Mouse (Mus musculus): ENCODE data around the gene Sox6.

Sox6 gene

DNA sequence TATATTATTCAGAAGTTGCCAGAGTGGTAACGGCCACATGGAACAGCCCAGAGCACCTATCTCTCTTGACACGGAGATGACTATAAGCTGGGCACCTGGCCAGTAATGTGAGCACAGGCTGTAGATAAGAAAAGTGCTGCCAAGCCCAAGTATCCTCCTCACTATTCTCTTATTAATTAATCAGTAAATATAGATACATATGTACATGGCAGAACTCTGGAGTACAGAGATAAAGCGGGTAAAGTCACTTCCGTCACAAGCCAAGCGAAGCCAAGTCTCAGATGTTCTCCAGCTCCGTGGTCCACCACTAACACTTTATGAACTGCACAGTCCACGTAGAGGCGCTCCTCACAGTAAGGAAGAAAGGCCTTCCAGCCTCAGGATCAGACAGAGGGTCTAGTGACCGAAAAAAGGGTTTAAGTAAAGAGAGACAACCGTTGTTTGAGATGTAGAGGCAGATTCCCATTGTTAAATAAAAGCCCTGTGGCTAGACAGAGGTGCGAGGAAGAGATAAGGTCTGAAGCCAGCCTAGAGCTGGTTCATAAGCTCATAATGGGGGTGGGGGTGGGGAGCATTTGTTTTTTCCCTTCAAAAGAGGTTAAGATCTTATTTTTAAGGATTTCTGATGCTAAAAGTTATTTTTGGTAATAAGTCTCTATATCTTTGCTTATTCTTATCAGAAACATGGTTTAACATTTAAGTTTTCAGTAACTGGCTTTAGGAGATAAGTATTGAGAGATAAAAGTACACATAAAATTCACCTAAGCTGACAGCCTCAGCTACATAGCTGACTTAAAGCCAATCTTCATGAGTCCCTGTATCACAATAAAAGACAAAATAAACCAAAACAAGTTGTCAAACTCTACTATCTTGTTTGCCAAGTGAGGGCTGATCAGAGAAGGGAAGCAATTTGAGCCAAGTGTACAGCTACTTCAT is 207.4 kb downstream of the Sox6 start:
- DNase-seq (ENCODE audit: low read depth): no peak

DNA sequence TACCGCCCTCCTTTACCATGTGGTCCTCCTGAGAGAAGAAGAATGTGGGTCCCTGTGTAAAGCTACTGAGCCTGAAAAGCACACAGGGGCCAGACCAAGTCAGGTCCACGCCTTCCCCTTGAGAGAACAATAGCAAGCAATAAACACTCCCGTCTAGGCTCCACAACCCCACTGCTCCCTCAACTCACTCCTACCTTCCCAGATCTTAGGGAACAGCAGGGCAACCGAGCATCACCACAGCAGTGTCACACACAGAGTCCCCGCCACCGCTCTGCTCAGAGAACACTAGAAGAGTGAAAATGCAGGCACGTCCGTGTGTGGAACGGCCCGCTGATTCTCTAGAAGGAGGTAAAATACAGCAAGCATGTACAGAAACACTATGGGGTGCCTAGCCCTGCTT is 208.2 kb downstream of the Sox6 start:
- DNase-seq (ENCODE audit: low read depth): no peak

DNA sequence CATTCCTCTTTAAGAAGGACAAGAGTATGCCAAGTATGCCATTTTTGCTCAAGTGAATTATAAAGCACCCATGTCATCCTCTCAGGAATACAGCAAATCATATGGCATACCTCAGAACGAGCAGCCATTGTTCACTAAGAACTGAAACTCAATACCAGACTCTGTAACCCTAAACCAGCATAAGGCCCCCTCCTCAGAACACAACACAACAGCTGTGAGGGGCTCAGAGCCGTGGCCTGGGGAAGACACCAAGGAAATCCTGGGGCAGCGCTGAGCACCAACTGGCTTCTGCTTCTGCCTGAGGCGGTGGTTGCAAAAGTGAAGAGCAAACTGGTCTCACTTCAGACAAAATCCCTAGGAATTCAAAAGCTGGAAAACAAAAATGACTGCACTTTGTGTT is 208.8 kb downstream of the Sox6 start:
- no peak for DNase-seq (ENCODE audit: low read depth)

DNA sequence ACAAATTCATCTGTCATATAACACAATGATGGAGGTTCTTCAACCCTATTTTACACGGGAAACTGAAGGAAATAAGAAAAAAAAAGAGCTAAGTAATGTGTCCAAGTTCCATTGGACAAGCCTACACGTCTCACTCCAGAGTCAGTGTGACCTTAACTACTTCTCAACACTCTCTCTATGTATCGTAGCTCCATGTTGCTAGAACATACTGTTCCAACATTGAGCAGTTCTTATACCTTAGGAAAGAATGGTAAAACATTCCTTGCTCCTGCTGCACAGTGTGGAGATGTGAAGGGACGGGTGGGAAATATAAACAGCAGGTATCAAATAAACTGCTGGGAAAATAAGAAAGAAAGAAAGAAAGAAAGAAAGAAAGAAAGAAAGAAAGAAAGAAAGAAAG is 209.3 kb downstream of the Sox6 start:
- no peak for DNase-seq (ENCODE audit: low read depth)

DNA sequence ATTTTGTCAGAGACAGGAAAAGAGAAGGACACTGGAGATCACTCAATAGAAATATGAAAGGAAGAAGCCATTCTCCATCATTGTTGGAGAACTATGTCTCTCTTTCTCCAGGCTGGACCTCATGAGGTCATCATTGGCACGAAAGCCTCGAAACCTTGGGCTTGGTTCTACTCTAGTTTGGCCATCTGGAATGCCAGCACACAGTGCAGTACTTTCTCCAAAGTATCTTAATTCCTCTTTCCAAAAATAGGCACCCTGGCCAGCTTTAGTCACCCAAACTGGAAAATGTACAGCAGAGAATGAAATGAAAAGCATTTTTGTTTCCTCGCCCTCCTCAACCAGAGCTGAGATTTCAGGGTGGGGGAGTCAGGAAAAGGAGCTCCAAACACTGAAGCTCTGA is 213.3 kb downstream of the Sox6 start:
- DNase-seq (ENCODE audit: low read depth): no peak

DNA sequence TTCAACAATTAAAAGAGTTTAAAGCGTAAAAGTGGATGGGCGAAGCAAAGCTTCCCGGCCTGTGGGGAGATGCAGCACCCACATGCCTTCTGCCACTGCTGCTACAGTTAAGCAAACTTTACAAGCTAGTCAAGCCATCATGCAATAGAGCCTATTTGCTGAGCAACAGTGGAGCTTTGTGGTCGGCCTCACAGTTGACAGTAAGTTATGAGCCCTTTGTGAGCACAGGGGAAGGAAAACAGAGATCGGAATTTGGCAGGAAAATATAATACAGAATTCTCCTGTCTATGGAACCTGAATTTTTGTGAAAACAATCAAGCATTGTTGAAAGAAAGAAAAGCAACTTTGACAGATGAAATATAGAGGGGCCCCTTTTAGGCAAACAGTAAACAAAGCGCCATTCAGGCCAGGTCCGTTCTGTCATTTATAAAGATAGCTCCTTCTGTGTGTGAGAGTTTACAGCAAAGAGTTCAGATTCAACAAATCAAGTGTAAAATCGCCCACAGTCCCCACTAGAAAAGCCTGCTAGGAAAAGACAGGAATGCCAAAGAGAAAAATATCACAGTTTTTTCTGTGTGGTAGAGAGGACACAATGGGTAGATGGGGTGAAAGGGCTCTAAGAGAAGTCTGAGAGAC is 213.9 kb downstream of the Sox6 start:
- DNase-seq (ENCODE audit: low read depth): no peak

DNA sequence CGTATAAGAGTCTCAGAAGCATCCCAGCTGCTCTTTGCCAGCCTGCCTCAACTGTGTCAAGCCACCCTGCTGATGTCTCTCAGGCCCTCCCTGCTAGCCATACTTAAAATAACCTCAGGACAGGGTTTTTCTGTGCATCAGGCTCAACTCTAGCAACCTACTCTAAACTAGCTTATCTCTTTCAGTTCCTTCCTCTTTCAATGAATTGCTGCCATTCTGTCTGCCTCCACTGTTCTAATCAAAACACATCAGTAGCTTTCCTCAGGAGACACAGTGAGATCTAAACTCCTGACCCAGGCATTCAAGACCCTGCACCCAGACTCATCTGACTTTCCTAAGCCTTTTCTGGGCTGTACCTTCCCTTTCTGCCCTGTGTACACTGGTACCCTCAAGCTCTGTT is 219.5 kb downstream of the Sox6 start:
- no peak for DNase-seq (ENCODE audit: low read depth)

DNA sequence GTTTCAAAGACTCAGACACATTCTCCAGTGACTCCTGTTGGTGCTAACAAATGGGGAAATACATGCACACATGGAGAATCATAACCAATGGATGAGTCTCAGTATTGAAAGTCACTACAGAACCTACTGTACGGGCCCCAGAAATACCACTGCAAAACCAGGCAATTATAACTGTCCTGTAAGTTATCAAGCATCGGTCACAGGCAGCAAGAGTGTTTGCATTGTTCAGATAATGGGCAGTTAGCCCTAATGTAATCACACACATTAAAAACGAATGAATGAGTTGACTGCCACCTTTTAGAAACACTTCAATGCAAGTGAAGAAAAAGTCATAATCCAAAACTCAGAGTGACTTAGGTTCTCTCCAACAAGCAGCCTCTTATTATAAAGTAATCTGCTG is 235.3 kb downstream of the Sox6 start:
- no peak for DNase-seq (ENCODE audit: low read depth)

DNA sequence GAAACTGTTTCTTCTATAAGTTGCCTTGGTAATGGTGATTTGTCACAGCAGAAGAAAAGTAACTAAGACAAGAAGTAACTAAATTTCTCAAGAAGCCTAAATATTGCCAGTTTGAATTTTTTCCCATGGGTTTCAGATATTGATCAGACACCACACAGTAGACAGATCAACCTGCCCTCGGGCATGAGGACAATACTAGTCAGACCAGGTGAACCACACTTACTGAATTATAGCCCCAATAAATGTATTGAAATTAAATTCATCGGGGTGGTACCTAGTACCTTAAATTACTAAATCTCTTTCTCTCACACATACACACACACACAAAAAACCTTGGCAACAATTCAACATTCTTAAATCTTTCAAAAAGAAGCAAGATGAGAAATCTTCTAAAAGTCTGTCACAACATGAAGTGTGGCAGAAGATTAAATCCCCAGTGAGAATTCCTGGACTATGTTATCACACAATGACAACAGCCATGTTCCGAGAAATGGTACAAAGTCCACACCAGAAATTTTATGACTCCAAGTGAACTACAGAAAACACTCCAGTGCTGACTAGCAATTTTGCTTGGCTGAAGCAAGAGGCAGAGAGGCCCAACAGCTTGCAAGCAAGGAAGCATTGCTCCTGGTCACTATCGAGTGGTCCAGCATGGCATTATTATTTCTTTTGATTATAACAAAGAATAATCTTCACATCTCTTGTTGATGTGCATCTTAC is 244.3 kb downstream of the Sox6 start:
- DNase-seq (ENCODE audit: low read depth): no peak

DNA sequence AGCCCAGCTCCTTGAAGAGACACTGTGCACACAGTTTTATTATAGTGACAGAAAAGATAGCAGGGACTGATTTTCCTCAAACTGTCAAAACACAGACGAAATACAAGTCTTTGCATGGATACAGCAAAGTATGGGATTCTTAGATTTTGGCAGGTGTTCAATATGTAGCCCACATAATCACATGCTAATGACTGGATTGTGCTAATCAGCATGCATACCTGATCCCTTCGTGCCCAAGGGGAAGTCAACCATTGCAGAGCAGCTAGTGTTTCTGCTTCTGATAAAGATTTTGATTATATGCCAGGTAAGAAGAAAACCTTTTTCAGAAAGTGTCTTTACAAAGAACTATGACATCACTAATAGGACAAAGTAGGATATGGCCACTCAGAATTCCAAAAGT is 245.8 kb downstream of the Sox6 start:
- DNase-seq (ENCODE audit: low read depth): no peak

DNA sequence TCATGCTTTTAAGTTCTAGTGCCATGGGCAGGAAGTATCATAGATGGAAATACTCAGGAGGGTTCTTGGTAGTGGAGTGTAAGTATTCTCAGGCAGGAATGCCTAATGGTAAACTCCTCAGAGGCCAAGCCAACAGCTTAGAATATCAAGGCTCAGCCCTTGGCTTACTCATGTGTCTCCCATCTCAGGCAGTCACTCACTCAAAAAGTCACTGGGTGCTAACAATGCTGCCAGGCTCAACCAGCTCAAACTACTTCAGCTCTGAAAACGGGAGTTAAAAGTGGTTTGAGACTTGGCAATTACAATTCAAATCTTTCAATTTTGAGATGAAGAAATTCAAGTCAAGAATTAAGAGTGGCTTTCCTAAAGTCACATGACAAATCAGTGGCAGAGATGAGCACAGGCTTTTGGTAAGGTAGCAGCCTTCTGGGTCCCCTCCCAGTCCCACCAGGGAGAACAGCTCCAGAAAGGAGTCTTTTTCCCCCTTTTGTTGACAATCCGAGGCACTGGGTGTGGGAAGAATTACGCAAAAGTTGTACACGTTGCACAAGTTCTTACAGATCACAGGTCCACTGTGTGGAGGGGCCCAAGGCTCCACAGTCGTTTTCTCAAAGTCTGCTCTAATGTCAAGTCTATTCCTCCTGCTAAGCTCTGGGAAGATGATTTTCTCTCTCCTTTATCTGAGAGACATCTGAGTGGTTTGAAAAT is 249.3 kb downstream of the Sox6 start:
- no peak for DNase-seq (ENCODE audit: low read depth)

DNA sequence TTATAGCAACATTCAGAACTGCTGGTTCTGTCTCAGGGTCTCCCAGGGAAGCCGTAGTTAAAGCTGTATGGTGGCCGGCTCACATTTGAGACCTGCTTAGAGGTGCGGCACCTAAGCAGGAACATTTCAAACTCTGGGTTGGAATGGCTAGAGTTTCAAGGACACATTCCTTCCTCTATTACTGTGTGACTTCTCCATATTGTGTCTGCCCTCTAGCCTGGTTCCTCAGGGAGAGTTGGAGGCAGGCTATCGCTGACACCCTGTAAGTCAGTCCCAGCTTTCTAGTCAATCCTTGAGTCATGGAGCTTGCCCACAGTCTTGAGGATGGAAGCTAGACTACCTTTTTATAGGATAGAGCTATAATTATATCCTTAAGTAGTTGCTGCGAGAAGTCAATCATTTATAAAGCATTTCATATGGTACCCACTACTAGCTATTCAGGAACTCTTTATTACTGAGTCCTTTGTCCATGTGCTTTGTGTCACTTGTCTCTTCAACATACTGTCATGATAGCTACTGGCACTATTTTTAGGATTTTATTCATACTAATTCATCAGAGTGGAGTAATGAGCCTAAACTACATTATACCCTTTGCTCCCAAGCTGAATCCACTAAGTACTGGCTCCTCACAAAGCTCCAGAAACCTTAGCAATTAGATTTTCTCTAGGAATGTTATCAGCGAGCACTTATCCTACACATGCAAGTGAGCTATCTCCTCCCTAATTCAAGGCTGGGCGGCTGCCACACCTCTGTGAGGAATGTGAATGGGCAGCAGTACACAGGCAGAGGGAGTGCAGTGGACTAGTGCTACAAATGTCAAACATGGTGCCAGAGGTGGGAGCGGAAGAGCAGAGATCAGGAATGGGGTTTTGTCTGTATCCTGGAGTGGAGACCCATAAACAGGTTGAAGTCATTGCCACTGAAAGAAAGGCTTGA is 254.3 kb downstream of the Sox6 start:
- DNase-seq (ENCODE audit: low read depth): no peak

DNA sequence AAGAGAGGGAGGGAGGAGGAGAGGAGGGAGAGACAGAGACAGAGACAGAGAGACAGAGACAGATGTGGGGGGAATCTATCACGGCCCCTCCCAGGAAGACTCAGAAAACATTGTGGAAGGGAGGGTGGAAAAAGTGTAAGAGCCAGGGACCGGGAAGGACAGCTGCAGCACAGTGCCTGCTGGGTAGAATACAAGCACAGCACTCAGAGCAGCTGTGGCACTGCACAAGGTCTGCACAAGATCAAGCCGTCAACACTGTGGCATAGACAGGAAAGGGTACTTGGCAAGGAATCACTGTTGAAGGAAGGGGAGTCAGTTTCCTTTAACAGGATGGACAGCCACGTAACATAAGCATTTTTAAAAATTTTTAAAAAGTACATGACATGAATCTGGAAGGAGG is 258.4 kb downstream of the Sox6 start:
- no peak for DNase-seq (ENCODE audit: low read depth)

DNA sequence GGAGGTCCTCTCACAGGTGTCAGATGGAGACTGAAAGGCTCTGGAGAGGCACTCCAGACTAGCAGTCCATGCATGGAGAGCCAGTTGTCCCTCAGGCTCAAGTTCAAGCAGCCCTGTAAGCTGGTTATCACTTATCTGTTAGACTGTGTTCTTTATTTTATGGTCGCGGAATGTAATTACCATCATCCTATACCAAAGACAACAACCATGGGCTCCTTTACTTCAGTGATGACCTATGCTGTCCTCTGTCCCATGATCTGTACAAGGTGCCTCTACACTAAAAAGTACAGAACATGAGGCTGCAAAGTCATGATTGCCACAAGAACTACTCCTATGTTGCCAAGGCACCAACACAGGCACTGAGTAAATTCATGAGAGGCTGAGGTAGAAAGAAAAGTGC is 259.1 kb downstream of the Sox6 start:
- no peak for DNase-seq (ENCODE audit: low read depth)

DNA sequence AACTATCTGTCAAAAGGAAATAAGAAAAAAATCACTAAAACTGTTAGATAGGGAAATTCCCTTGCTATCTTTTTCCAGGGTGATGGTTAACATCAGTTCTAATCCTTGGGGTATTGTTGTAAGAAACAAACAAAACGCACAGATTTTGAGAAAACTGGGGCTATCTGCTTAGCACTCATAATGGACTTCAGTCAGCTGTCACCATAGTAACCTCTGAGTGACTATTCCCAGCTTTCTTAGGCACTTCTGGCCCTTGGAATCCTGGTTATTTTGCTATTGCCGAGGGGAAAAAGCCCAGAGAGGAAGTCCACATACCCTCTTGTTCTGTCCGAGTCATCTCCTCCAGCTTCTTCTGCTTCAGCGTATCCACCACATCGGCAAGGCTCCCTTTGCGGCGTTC is 261.9 kb downstream of the Sox6 start:
- DNase-seq (ENCODE audit: low read depth): no peak

DNA sequence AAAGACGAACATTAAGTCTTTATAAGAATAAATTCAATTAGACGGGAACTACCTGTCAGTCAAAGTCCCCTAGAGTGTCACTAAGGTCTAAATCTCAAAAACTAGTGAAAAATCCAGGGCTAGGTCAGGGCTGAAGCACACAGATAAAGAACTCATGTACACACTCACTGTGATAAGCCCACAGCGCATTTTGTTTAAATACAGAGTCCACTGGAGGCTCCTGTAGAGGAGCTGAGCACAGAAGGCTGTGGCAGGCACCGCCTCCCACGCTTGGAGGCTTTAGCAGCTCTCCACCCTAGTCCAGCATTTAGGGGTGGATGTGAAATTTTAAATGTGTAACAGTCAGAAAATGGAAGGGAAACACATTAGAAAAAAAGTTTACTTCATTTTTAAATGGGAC is 262.3 kb downstream of the Sox6 start:
- no peak for DNase-seq (ENCODE audit: low read depth)

DNA sequence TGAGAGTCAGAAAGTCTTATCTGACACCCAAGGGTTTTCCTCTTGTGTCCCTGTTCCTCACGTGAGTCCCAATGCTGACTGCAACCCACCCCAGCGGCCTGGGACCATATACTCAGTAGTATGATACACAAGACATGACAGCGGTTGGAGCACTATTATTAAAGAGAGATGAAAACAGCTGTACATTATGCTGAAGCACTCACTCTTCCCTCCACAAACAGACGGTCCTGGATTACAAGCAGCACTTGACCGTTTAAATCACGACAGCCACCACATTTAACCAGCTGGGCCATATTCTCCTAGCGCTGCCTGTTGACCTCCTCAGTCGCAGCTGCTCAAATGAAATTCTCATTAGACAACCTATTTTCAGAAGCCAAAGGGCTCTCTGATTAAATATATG is 272.3 kb downstream of the Sox6 start:
- no peak for DNase-seq (ENCODE audit: low read depth)

DNA sequence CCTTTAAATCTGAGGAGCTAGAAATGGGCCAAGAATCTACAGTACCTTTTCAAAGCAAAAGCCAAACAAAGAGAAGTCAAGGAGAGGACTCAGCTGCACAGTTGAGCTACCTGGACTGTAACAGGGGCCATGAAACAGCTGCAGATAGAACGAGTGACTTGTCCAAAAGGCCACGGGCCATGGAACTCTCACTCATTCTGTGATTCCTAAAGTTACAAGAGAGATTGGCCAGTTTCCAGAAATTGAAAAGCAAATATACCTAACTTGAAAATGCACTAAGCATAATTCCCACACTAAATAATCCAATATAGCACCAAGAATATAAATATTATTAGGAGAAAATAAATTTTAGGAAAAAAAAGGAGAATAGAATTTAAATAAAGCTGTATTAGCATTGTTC is 274.7 kb downstream of the Sox6 start:
- DNase-seq (ENCODE audit: low read depth): no peak

DNA sequence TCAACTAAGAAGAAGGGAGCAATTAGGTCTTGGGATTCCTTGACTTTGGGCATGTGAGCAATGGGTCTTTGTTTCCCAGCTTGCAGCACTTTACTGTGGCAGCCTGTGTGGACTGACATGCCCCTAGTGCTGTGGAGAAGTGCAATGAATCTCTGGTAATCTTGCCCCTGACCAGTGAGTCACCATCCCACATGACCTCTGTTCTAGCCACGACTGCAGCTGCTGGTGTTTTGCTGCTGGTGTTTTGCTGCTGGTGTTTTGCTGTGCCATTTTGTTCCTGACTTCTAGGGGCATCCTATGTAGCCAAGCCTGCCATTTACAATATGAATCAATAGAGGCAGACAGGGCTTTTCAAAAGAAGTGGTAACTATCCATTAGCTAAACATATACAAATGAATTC is 280.4 kb downstream of the Sox6 start:
- no peak for DNase-seq (ENCODE audit: low read depth)

DNA sequence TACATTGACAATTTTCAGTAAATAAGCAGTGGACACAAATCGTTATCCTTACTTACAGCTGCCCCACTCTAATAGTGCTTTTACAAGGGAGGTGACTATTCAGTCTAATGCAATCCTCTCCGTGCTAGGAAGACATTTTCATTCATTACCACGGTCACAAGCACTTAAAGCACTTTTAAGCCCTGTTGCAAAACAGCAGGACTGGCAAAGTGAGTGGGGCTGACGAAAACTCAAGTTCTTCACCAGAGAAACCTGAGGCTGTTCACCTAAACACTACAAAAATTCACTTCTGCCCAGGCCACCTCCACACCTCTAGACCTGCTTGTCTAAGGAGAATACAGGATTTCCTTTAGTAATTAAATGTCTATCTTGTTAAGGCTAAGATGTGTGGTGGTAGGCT is 283.3 kb downstream of the Sox6 start:
- DNase-seq (ENCODE audit: low read depth): no peak

DNA sequence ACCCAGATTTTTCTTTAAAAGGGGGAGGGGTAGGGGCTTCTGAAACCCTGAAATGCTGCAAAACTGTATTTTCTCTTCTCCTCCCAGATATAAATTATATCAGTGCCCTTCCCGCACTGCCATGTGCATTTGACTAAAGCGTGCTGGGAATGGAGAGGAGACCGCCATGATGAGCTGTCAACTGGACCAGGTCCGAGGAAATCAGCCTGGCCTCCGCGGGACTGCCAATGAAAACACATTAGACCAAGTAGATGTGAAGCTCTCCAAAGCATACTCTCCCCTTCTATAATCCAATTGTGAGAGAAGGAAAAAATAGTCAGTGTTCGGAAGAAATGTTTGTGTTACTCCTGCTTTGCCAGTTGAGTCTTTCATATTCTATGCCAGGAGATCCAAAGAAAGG is 284.4 kb downstream of the Sox6 start:
- no peak for DNase-seq (ENCODE audit: low read depth)
